Mouse (Mus musculus): ENCODE results near the gene Flcn. TPM values are rescaled to one million over a fixed set of nuclear protein-coding genes. Genes with fewer than 3 reads are reported as not detected.

Flcn gene
- total and polyA plus RNA-seq, 3 experiments = 31.7 to 36.1 (median 35.1) TPM

GRCm38 (mm10) chr11:59809071-59809669 is 646 bp downstream of the Flcn start:
- peak; percentile 50 for DNase-seq (ENCODE audit: extremely low read depth)
- Histone ChIP-seq H3K79me2 (replicated peaks; ENCODE audit: control insufficient read depth, extremely low read depth, insufficient read depth, poor library complexity, severe bottlenecking) (peaks cover 16% of the 10 kb centered on the region), H3K27ac (ENCODE audit: insufficient read depth, low read depth) (peak overlapping the region; percentile 94), H3K9ac (ENCODE audit: insufficient read depth, low read depth) (peak overlapping the region; percentile 97), H3K27me3 (replicated peaks) (no peaks in the 10 kb centered on the region), H3K9me3 (replicated peaks; ENCODE audit: low read length) (no peaks in the 10 kb centered on the region), H3K36me3 (replicated peaks in 1 of 2; ENCODE audit: control insufficient read depth in 1 of 2, insufficient read depth in 1 of 2, low read length in 1 of 2) (peaks cover 35 to 40% of the 10 kb centered on the region in 2 experiments), H3K4me2 (ENCODE audit: insufficient read depth, low read depth, poor library complexity, severe bottlenecking) (peak overlapping the region; percentile 89), H3K4me3 (replicated peaks in 1 of 3; ENCODE audit: low read depth in 2 of 3, low read length in 2 of 3, poor library complexity in 1 of 3) (peak overlapping the region; percentile 67 to 96 (median 92)), H3K4me1 (ENCODE audit: control insufficient read depth in 1 of 2, insufficient read depth in 2 of 2) (peaks cover 9 to 61% of the 10 kb centered on the region in 2 experiments)
- dilution Hi-C loops (cut with MboI; ENCODE audit: extremely low pct_ligation_motif_present, extremely low pct_unique_long_range_greater_than_20kb, low sequenced_read_pairs) (no loop called here), in situ Hi-C loops (cut with MboI; ENCODE audit: low pct_ligation_motif_present, low pct_unique_long_range_greater_than_20kb, low sequenced_read_pairs) (no loop called here)
- no peak for TF ChIP-seq ZKSCAN1 (IDR thresholded peaks at IDR 0.05; ENCODE audit: borderline replicate concordance, low read depth, low read length)
- no peak for TF ChIP-seq ELF1 (IDR thresholded peaks at IDR 0.05; ENCODE audit: low read depth, low read length)
- TF ChIP-seq MXI1 (IDR thresholded peaks at IDR 0.05; ENCODE audit: low read depth, low read length) = peak; percentile 50
- TF ChIP-seq ZNF384 (IDR thresholded peaks at IDR 0.05; ENCODE audit: low read depth, low read length) = no peak
- no peak for TF ChIP-seq POLR2AphosphoS2 (IDR thresholded peaks at IDR 0.05; ENCODE audit: low read depth, low read length)
- TF ChIP-seq TCF12 (IDR thresholded peaks at IDR 0.05; ENCODE audit: low read depth, low read length) = no peak
- TF ChIP-seq ZMIZ1 (IDR thresholded peaks at IDR 0.05; ENCODE audit: low read depth, low read length) = no peak; the same call in 1 of the 2 replicates
- TF ChIP-seq HCFC1 (IDR thresholded peaks at IDR 0.05; ENCODE audit: low read depth, low read length) = no peak
- no peak for TF ChIP-seq JUND (conservative IDR thresholded peaks at IDR 0.05; ENCODE audit: low read depth, low read length)
- no peak for TF ChIP-seq TBP (conservative IDR thresholded peaks at IDR 0.05; ENCODE audit: low read depth, low read length)
- peak; percentile 65 for TF ChIP-seq USF1 (IDR thresholded peaks at IDR 0.05; ENCODE audit: low read depth, low read length)
- no peak for TF ChIP-seq NELFE (IDR thresholded peaks at IDR 0.05; ENCODE audit: low read depth, low read length)
- TF ChIP-seq GABPA (IDR thresholded peaks at IDR 0.05; ENCODE audit: insufficient replicate concordance, low read depth, low read length) = no peak
- no peak for TF ChIP-seq E2F4 (IDR thresholded peaks at IDR 0.05; ENCODE audit: insufficient replicate concordance, low read depth, low read length)
- no peak for TF ChIP-seq RCOR1 (conservative IDR thresholded peaks at IDR 0.05; ENCODE audit: low read depth, low read length)
- TF ChIP-seq KAT2A (IDR thresholded peaks at IDR 0.05; ENCODE audit: insufficient replicate concordance, low read length) = no peak
- TF ChIP-seq MAX (IDR thresholded peaks at IDR 0.05; ENCODE audit: low read length) = peak; percentile 74; the same call in 1 of the 2 replicates
- peak; percentile 59; the same call in 1 of the 2 replicates for TF ChIP-seq SIN3A (IDR thresholded peaks at IDR 0.05; ENCODE audit: low read length)
- no peak for TF ChIP-seq NRF1 (IDR thresholded peaks at IDR 0.05; ENCODE audit: low read depth, low read length)
- no peak for TF ChIP-seq CHD1 (IDR thresholded peaks at IDR 0.05; ENCODE audit: low read depth, low read length)
- TF ChIP-seq ETS1 (conservative IDR thresholded peaks at IDR 0.05; ENCODE audit: low read depth, low read length) = no peak
- TF ChIP-seq ZC3H11A (IDR thresholded peaks at IDR 0.05; ENCODE audit: low read depth, low read length) = no peak
- TF ChIP-seq PAX5 (IDR thresholded peaks at IDR 0.05; ENCODE audit: low read length) = no peak
- TF ChIP-seq USF2 (conservative IDR thresholded peaks at IDR 0.05; ENCODE audit: low read depth, low read length) = peak; percentile 55
- TF ChIP-seq CHD2 (IDR thresholded peaks at IDR 0.05; ENCODE audit: low read length) = peak; percentile 63
- peak; percentile 28; the same call in 1 of the 2 replicates for TF ChIP-seq MAZ (IDR thresholded peaks at IDR 0.05; ENCODE audit: low read depth, low read length)
- no peak for TF ChIP-seq UBTF (IDR thresholded peaks at IDR 0.05; ENCODE audit: low read depth, low read length)
- no peak for TF ChIP-seq SMC3 (IDR thresholded peaks at IDR 0.05; ENCODE audit: low read depth, low read length)
- TF ChIP-seq RAD21 (IDR thresholded peaks at IDR 0.05; ENCODE audit: low read depth, low read length) = no peak
- TF ChIP-seq MYC (IDR thresholded peaks at IDR 0.05; ENCODE audit: low read depth, low read length) = no peak
- no peak for TF ChIP-seq MEF2A (IDR thresholded peaks at IDR 0.05; ENCODE audit: borderline replicate concordance, low read depth, low read length)
- peak; percentile 96 for TF ChIP-seq BHLHE40 (IDR thresholded peaks at IDR 0.05; ENCODE audit: low read depth, low read length)
- TF ChIP-seq CTCF (conservative IDR thresholded peaks at IDR 0.05 in 1 of 2, IDR thresholded peaks at IDR 0.05 in 1 of 2; ENCODE audit: low read depth in 2 of 2, low read length in 2 of 2) = no peak
- no peak for TF ChIP-seq JUN (IDR thresholded peaks at IDR 0.05; ENCODE audit: insufficient read depth, low read depth, low read length)
